Mouse (Mus musculus): ENCODE measurements around the gene Adcy2.

The Adcy2 gene

GRCm38 (mm10) chr13:68998918-68999801 is at the start of gene Adcy2:
Gene Adcy2 (minus strand): TSS chr13:68999541.
- no peak for DNase-seq (ENCODE audit: low spot score)

- DNase-seq (ENCODE audit: low spot score), result no peak
Measured at GRCm38 (mm10) chr13:69036991-69037597, 37.8 kb upstream of the Adcy2 start.

- no peak for DNase-seq (ENCODE audit: low spot score)
Measured at GRCm38 (mm10) chr13:69034621-69035020, 35.3 kb upstream of the Adcy2 start.

- no peak for DNase-seq (ENCODE audit: low spot score)
Measured at GRCm38 (mm10) chr13:69033532-69033931, 34.2 kb upstream of the Adcy2 start.

GRCm38 (mm10) chr13:69029078-69029757 is 29.9 kb upstream of the Adcy2 start:
- DNase-seq (ENCODE audit: low spot score), result no peak

- no peak for DNase-seq (ENCODE audit: low spot score)
Measured at GRCm38 (mm10) chr13:69024964-69025363, 25.6 kb upstream of the Adcy2 start.

- no peak for DNase-seq (ENCODE audit: low spot score)
Measured at GRCm38 (mm10) chr13:69023239-69023638, 23.9 kb upstream of the Adcy2 start.

GRCm38 (mm10) chr13:69020574-69020973 is 21.2 kb upstream of the Adcy2 start:
- DNase-seq (ENCODE audit: low spot score), result no peak

GRCm38 (mm10) chr13:69006915-69007314 is 7.6 kb upstream of the Adcy2 start:
- DNase-seq (ENCODE audit: low spot score), result no peak

GRCm38 (mm10) chr13:69006091-69006490 is 6.8 kb upstream of the Adcy2 start:
- DNase-seq (ENCODE audit: low spot score), result no peak

GRCm38 (mm10) chr13:69004406-69004805 is 5.1 kb upstream of the Adcy2 start:
- no peak for DNase-seq (ENCODE audit: low spot score)

- no peak for DNase-seq (ENCODE audit: low spot score)
Measured at GRCm38 (mm10) chr13:69002631-69003030, 3.3 kb upstream of the Adcy2 start.

- no peak for DNase-seq (ENCODE audit: low spot score)
Measured at GRCm38 (mm10) chr13:69002173-69002572, 2.8 kb upstream of the Adcy2 start.

- DNase-seq (ENCODE audit: low spot score), result no peak
Measured at GRCm38 (mm10) chr13:68999826-69000225, 485 bp upstream of the Adcy2 start.

GRCm38 (mm10) chr13:68998558-68998917 is 803 bp downstream of the Adcy2 start:
- no peak for DNase-seq (ENCODE audit: low spot score)

- DNase-seq (ENCODE audit: low spot score), result no peak
Measured at GRCm38 (mm10) chr13:68997821-68998551, 1.4 kb downstream of the Adcy2 start.

GRCm38 (mm10) chr13:68997386-68997785 is 2.0 kb downstream of the Adcy2 start:
- no peak for DNase-seq (ENCODE audit: low spot score)

- no peak for DNase-seq (ENCODE audit: low spot score)
Measured at GRCm38 (mm10) chr13:68996661-68997060, 2.7 kb downstream of the Adcy2 start.

- no peak for DNase-seq (ENCODE audit: low spot score)
Measured at GRCm38 (mm10) chr13:68985789-68986188, 13.6 kb downstream of the Adcy2 start.

- DNase-seq (ENCODE audit: low spot score), result no peak
Measured at GRCm38 (mm10) chr13:68984000-68984399, 15.3 kb downstream of the Adcy2 start.

GRCm38 (mm10) chr13:68981048-68981447 is 18.3 kb downstream of the Adcy2 start:
- no peak for DNase-seq (ENCODE audit: low spot score)

GRCm38 (mm10) chr13:68973143-68973542 is 26.2 kb downstream of the Adcy2 start:
- no peak for DNase-seq (ENCODE audit: low spot score)
